Mouse (Mus musculus): ENCODE data around the gene Cdhr4. TPM values are rescaled to one million over a fixed set of nuclear protein-coding genes. Genes with fewer than 3 reads are reported as not detected.

Gene Cdhr4
- total and polyA plus RNA-seq, 2 experiments from 2014 or later: 0.91 to 1.2 TPM

GRCm38 (mm10) chr9:107974491-107975171, 17.7 kb upstream of the Cdhr4 start:
- H3K36me3 ChIP-seq (ENCODE audit: insufficient read depth, low read length): no peaks in the 10 kb centered on the region
- no peak overlapping the region for H3K27ac ChIP-seq
- ATAC-seq: no peak
- no peak overlapping the region for H3K4me2 ChIP-seq (ENCODE audit: low read depth, low read length)
- 83% methylated on average over 10 of the region's 10 CpGs for WGBS
- H3K9ac ChIP-seq (replicated peaks; ENCODE audit: low read length): no peak overlapping the region
- H3K9me3 ChIP-seq (ENCODE audit: low read length): no peaks in the 10 kb centered on the region
- no peak overlapping the region for H3K4me3 ChIP-seq (ENCODE audit: low read length)
- TF ChIP-seq CTCF (IDR thresholded peaks at IDR 0.05; ENCODE audit: low read depth): no peak
- H3K27me3 ChIP-seq (ENCODE audit: insufficient read depth, low read length): no peaks in the 10 kb centered on the region
- no peaks in the 10 kb centered on the region for H3K4me1 ChIP-seq (ENCODE audit: insufficient read depth, low read length)
- DNase-seq (ENCODE audit: low spot score): no peak

- Histone ChIP-seq H3K9me3 (ENCODE audit: low read length) (no peaks in the 10 kb centered on the region), H3K27me3 (ENCODE audit: insufficient read depth, low read length) (no peaks in the 10 kb centered on the region), H3K9ac (replicated peaks; ENCODE audit: low read length) (no peak within 1 kb of the TSS), H3K4me1 (ENCODE audit: insufficient read depth, low read length) (no peaks in the 10 kb centered on the region), H3K4me3 (ENCODE audit: low read length) (no peak within 1 kb of the TSS), H3K4me2 (ENCODE audit: low read depth, low read length) (0 out of 2 replicates have a peak within 1 kb of the TSS, but pooled peaks have one; percentile 18), H3K27ac (no peak within 1 kb of the TSS), H3K36me3 (ENCODE audit: insufficient read depth, low read length) (no peaks in the 10 kb centered on the region)
- TF ChIP-seq CTCF (IDR thresholded peaks at IDR 0.05; ENCODE audit: low read depth): no peak
- WGBS: 77% methylated on average over 12 of the region's 12 CpGs
- ATAC-seq (no peak), DNase-seq (ENCODE audit: low spot score) (no peak)
Measured at GRCm38 (mm10) chr9:107975399-107976386, 16.6 kb upstream of the Cdhr4 start, which contains the start of gene Uba7. TSS of gene Uba7 (plus strand) at chr9:107975505.

- 86% methylated on average over 12 of the region's 12 CpGs for WGBS
- H3K27ac ChIP-seq: no peak overlapping the region
Measured at GRCm38 (mm10) chr9:107978815-107979214, 13.5 kb upstream of the Cdhr4 start.

GRCm38 (mm10) chr9:107981684-107982605, 10.4 kb upstream of the Cdhr4 start:
- H3K9me3 ChIP-seq (ENCODE audit: low read length): no peaks in the 10 kb centered on the region
- H3K36me3 ChIP-seq (ENCODE audit: insufficient read depth, low read length): no peaks in the 10 kb centered on the region
- ATAC-seq (no peak), DNase-seq (ENCODE audit: low spot score) (no peak)
- H3K4me2 ChIP-seq (ENCODE audit: low read depth, low read length): peak overlapping the region; percentile 85; the same call in 1 of the 2 replicates
- no peak overlapping the region for H3K4me3 ChIP-seq (ENCODE audit: low read length)
- H3K4me1 ChIP-seq (ENCODE audit: insufficient read depth, low read length): peaks cover 10% of the 10 kb centered on the region; the same call in 1 of the 2 replicates
- H3K27me3 ChIP-seq (ENCODE audit: insufficient read depth, low read length): no peaks in the 10 kb centered on the region
- no peak overlapping the region for H3K9ac ChIP-seq (replicated peaks; ENCODE audit: low read length)
- peak overlapping the region; percentile 79 for H3K27ac ChIP-seq
- TF ChIP-seq CTCF (IDR thresholded peaks at IDR 0.05; ENCODE audit: low read depth): no peak
- WGBS: 55% methylated on average over 6 of the region's 7 CpGs

More at GRCm38 (mm10) chr9:107978815-107979214, 13.5 kb upstream of the Cdhr4 start:
- no peaks in the 10 kb centered on the region for H3K36me3 ChIP-seq (ENCODE audit: insufficient read depth, low read length)
- H3K4me3 ChIP-seq (ENCODE audit: low read length): no peak overlapping the region
- H3K4me2 ChIP-seq (ENCODE audit: low read depth, low read length): no peak overlapping the region
- peaks cover 10% of the 10 kb centered on the region; the same call in 1 of the 2 replicates for H3K4me1 ChIP-seq (ENCODE audit: insufficient read depth, low read length)
- no peak for DNase-seq (ENCODE audit: low spot score)
- no peak for TF ChIP-seq CTCF (IDR thresholded peaks at IDR 0.05; ENCODE audit: low read depth)
- H3K27me3 ChIP-seq (ENCODE audit: insufficient read depth, low read length): no peaks in the 10 kb centered on the region
- ATAC-seq: no peak
- H3K9me3 ChIP-seq (ENCODE audit: low read length): no peaks in the 10 kb centered on the region
- no peak overlapping the region for H3K9ac ChIP-seq (replicated peaks; ENCODE audit: low read length)

- peak; percentile 60 for DNase-seq (ENCODE audit: low spot score)
Measured at GRCm38 (mm10) chr9:107982681-107983346, 9.5 kb upstream of the Cdhr4 start, which contains the start of gene Gm20661. TSS of gene Gm20661 (plus strand) at chr9:107983058.

More at GRCm38 (mm10) chr9:107982681-107983346, 9.5 kb upstream of the Cdhr4 start, which contains the start of gene Gm20661:
- Histone ChIP-seq H3K36me3 (ENCODE audit: insufficient read depth, low read length) (no peaks in the 10 kb centered on the region), H3K4me3 (ENCODE audit: low read length) (no peak within 1 kb of the TSS), H3K27ac (peak within 1 kb of the TSS; percentile 79), H3K4me2 (ENCODE audit: low read depth, low read length) (peak within 1 kb of the TSS; percentile 85; the same call in 1 of the 2 replicates), H3K4me1 (ENCODE audit: insufficient read depth, low read length) (peaks cover 10% of the 10 kb centered on the region; the same call in 1 of the 2 replicates), H3K9ac (replicated peaks; ENCODE audit: low read length) (peak within 1 kb of the TSS; percentile 37; the same call in 1 of the 2 replicates), H3K9me3 (ENCODE audit: low read length) (no peaks in the 10 kb centered on the region), H3K27me3 (ENCODE audit: insufficient read depth, low read length) (no peaks in the 10 kb centered on the region)
- WGBS: 39% methylated on average over 14 of the region's 14 CpGs
- no peak for TF ChIP-seq CTCF (IDR thresholded peaks at IDR 0.05; ENCODE audit: low read depth)
- peak; percentile 43; the same call in 1 of the 2 replicates for ATAC-seq

Data from hindbrain, postnatal 0 days (tissue).